Mouse (Mus musculus) neural tube, embryonic 13.5 days (tissue): ENCODE data around the gene Nav2. TPM values are rescaled to one million over a fixed set of nuclear protein-coding genes. Genes with fewer than 3 reads are reported as not detected.
A peak's percentile ranks its signal among the peaks of the same experiment; 100 is the strongest.

Experiments used
- ATAC-seq: fragments of 200-750 bp; cut with Nextera tagmentation; 2 replicates; pipeline ENCODE4 v1.8.0; 2017; ENCODE audit warnings: low read depth, mild to moderate bottlenecking, moderate TSS enrichment, moderate library complexity
- H3K27ac ChIP-seq: fragments of 300-500 bp; sonication (generic); replicated peaks from 2 replicates; pipeline ENCODE4 v1.5.1; 2015; ENCODE audit warnings: moderate library complexity, mild to moderate bottlenecking, inconsistent platforms
- H3K27me3 ChIP-seq: fragments of 300-500 bp; sonication (generic); 2 replicates; pipeline ENCODE4 v1.6.1; 2015; ENCODE audit warnings: mild to moderate bottlenecking, inconsistent platforms
- H3K36me3 ChIP-seq: fragments of 300-500 bp; sonication (generic); 2 replicates; pipeline ENCODE4 v1.6.1; 2015; ENCODE audit warnings: mild to moderate bottlenecking, inconsistent platforms
- H3K4me1 ChIP-seq: fragments of 300-500 bp; sonication (generic); replicated peaks from 2 replicates; pipeline ENCODE4 v1.6.1; 2015; ENCODE audit warnings: inconsistent platforms
- H3K4me2 ChIP-seq: fragments of 300-500 bp; sonication (generic); 2 replicates; pipeline ENCODE4 v1.6.1; 2015; ENCODE audit warnings: inconsistent platforms, mild to moderate bottlenecking, moderate library complexity
- H3K4me3 ChIP-seq: fragments of 300-500 bp; sonication (generic); 2 replicates; pipeline ENCODE4 v1.5.1; 2015; ENCODE audit warnings: mild to moderate bottlenecking, inconsistent platforms
- H3K9ac ChIP-seq: fragments of 300-500 bp; sonication (generic); 2 replicates; pipeline ENCODE4 v1.6.1; 2015; ENCODE audit warnings: moderate library complexity, mild to moderate bottlenecking, inconsistent platforms
- H3K9me3 ChIP-seq: fragments of 300-500 bp; sonication (generic); 2 replicates; pipeline ENCODE4 v1.6.1; 2016; ENCODE audit warnings: inconsistent platforms
- WGBS: fragments of 180-500 bp; shearing (Covaris S2); methylation state at CpG from one replicate; pipeline ENCODE4 v1.1.7; 2015; 5-methylcytosine and 5-hydroxymethylcytosine counted together
- polyA plus RNA-seq: library from polyadenylated mRNA; unstranded; fragments of >200 nt; fragmentation: Nextera tagmentation; extraction: Ambion mirVana; gene quantifications from 2 replicates; pipeline ENCODE4 v1.2.1, GENCODE M21; 2015

The Nav2 gene
- polyA plus RNA-seq, 1 experiment from 2014 or later = 19.6 TPM

DNA sequence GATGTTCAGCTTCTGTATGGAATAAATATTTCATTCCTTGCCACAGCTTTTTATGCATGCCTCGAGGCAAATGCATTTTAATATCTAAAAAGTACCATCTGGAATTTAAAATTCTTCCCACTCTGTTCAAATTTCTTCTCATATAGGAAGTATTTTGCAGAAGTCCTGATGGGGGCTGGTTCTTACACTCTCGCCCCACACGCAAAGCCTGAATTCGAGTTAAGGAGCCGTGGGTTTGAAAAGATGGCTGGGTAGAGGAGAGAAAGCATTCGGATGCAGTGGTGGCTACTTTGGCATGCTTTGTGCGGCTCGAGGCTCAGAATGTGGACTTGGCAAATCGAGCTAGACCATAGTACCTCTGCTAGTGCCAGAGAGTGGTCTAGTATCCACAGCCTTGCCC, 499.2 kb downstream of the Nav2 start:
- Histone ChIP-seq H3K4me1 (peaks cover 27% of the 10 kb centered on the region), H3K4me2 (no peak overlapping the region), H3K4me3 (no peak overlapping the region), H3K36me3 (peaks cover 5% of the 10 kb centered on the region; the same call in 1 of the 2 replicates), H3K27ac (no peak overlapping the region), H3K9me3 (no peaks in the 10 kb centered on the region), H3K9ac (no peak overlapping the region), H3K27me3 (no peaks in the 10 kb centered on the region)
- WGBS = 89% methylated on average over 9 of the region's 9 CpGs
- ATAC-seq = no peak

DNA sequence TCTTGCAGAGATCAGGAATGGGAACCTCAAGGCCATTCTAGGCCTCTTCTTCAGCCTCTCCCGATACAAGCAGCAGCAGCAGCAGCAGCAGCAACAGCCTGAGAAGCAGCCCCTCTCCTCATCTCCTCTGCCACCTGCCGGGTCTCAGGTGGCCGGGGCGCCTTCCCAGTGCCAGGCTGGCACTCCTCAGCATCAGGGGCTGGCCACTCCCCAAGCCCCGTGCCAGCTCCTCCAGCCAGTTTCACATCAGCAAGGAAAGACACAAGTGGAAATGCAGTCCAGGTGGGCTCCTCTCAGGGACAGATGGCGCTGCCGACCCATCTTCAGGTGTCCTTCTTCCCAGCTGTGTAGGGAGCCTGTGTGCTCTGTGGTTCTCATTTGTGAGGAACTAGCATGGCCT, 500.1 kb downstream of the Nav2 start:
- no peak overlapping the region for H3K9ac ChIP-seq
- no peak for ATAC-seq
- H3K9me3 ChIP-seq = no peaks in the 10 kb centered on the region
- H3K4me1 ChIP-seq = peaks cover 27% of the 10 kb centered on the region
- no peak overlapping the region for H3K4me2 ChIP-seq
- no peaks in the 10 kb centered on the region for H3K27me3 ChIP-seq
- 88% methylated on average over 7 of the region's 7 CpGs for WGBS
- no peak overlapping the region for H3K4me3 ChIP-seq
- H3K36me3 ChIP-seq = peaks cover 14% of the 10 kb centered on the region; the same call in 1 of the 2 replicates
- H3K27ac ChIP-seq = 0 out of 2 replicates have a peak overlapping the region, but pooled peaks have one; percentile 42

DNA sequence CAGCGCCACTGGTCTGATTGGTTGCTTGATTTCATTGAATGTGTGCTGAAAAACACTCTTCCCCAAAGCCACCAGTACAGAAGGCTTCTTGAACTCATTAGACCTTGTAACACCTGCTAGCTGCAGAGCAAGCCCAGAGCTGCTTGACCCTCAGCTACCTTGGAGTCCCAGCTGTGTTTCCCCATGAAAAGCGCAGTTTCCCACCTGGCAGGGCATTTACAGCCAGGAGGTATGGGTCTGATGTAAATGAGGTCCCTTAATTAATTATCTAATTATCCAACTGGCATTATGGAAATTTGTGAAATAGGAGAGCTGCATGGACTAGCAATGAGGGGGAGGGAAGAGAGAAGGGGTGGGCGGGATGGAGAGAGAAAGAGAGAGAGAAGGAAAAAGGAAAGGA, 500.7 kb downstream of the Nav2 start:
- no peak overlapping the region for H3K4me3 ChIP-seq
- H3K4me2 ChIP-seq = no peak overlapping the region
- peak; percentile 59; the same call in 1 of the 2 replicates for ATAC-seq
- H3K4me1 ChIP-seq = peaks cover 27% of the 10 kb centered on the region
- H3K36me3 ChIP-seq = peaks cover 15% of the 10 kb centered on the region; the same call in 1 of the 2 replicates
- no peaks in the 10 kb centered on the region for H3K9me3 ChIP-seq
- H3K27me3 ChIP-seq = no peaks in the 10 kb centered on the region
- no peak overlapping the region for H3K9ac ChIP-seq
- 71% methylated on average over 3 of the region's 3 CpGs for WGBS
- H3K27ac ChIP-seq = 0 out of 2 replicates have a peak overlapping the region, but pooled peaks have one; percentile 42

DNA sequence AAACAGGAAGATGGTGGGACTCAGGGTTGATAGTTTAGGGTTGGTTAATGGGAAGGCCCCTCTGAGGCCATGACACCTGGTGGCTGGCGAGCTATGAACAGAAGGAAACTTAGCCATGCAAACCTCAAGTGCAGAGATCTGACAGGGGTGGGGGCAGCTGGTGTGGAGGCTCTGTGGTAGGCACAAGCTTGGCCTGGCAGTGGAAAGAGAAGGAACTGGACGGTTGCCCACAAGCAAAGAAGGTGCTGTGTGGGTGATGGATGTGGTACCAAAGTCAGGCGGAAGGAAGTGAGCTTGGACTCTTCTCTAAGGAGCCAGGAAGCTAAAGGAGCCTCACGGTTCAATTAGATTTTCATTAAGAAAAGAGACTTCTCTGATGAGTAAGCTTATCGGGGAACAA, 501.7 kb downstream of the Nav2 start:
- no peak overlapping the region for H3K9ac ChIP-seq
- WGBS = 85% methylated on average over 5 of the region's 5 CpGs
- H3K4me1 ChIP-seq = peaks cover 33% of the 10 kb centered on the region
- no peak for ATAC-seq
- H3K9me3 ChIP-seq = no peaks in the 10 kb centered on the region
- H3K27me3 ChIP-seq = no peaks in the 10 kb centered on the region
- no peak overlapping the region for H3K4me2 ChIP-seq
- H3K36me3 ChIP-seq = peaks cover 15% of the 10 kb centered on the region; the same call in 1 of the 2 replicates
- H3K4me3 ChIP-seq = no peak overlapping the region
- 0 out of 2 replicates have a peak overlapping the region, but pooled peaks have one; percentile 23 for H3K27ac ChIP-seq

DNA sequence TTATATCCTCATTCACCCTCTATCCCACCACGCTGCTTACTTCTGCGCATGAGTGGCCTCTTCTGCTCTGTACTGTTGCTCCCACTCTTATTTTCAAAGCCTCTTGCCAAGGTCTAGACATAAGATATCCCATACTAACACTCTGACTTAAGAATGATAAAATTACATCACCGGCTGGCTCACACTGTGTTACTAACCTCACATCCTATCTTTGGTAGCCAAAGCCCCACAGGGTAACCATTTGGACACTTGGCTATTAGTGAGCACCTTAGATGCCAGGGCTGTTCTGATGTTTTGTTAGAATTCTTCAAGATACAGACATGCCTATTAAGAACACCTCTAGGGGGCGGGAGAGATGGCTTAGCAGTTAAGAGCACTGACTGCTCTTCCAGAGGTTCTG, 502.4 kb downstream of the Nav2 start:
- Histone ChIP-seq H3K4me3 (no peak overlapping the region), H3K9me3 (no peaks in the 10 kb centered on the region), H3K27ac (no peak overlapping the region), H3K4me1 (peaks cover 38% of the 10 kb centered on the region), H3K9ac (no peak overlapping the region), H3K36me3 (peaks cover 15% of the 10 kb centered on the region; the same call in 1 of the 2 replicates), H3K27me3 (no peaks in the 10 kb centered on the region), H3K4me2 (no peak overlapping the region)
- ATAC-seq = no peak
- 97% methylated on average over 4 of the region's 4 CpGs for WGBS

DNA sequence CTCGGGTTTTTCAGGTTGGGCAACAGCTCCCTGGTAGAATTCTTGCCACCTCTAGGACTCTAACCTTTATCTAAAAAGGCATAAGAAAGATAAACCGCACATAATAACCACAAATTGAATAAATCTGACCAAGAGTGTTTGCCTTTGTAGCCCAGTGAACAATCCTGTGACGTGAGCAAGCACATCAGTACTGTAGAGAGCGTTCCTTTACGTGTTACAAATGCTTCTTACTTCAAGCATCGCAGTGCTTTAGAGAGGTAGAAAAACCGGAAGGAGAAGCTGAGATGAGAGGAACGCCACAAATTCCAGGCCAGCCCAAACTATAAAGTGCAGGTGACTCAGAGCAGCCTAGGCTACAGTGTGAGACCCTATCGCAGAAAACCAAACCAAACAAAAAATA, 503.3 kb downstream of the Nav2 start:
- Histone ChIP-seq H3K27me3 (no peaks in the 10 kb centered on the region), H3K4me2 (no peak overlapping the region), H3K27ac (no peak overlapping the region), H3K9me3 (no peaks in the 10 kb centered on the region), H3K4me1 (peaks cover 38% of the 10 kb centered on the region), H3K36me3 (peaks cover 15% of the 10 kb centered on the region; the same call in 1 of the 2 replicates), H3K4me3 (no peak overlapping the region), H3K9ac (no peak overlapping the region)
- no peak for ATAC-seq
- WGBS = 92% methylated on average over 9 of the region's 9 CpGs

DNA sequence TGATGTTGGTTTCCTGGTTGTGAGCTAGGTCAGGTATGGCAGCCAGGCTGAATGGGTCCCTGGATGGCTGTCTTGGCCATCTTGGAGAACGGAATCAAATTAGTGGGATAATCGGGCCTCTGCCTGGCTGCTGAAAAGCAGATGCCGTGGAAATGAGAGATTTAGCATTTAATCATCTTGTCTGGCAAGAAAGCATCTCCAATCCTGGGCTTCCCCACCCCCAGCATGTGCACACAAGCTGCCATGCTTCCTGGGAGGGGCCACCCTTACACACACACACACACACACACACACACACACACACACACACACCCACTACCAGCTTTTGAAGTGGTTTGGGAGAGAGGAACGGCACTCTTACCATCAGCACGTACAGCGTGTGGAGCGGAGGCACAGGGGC, 506.6 kb downstream of the Nav2 start:
- H3K9ac ChIP-seq = no peak overlapping the region
- H3K9me3 ChIP-seq = no peaks in the 10 kb centered on the region
- peak; percentile 17; the same call in 1 of the 2 replicates for ATAC-seq
- H3K4me3 ChIP-seq = no peak overlapping the region
- WGBS = 74% methylated on average over 7 of the region's 7 CpGs
- H3K4me1 ChIP-seq = peaks cover 17% of the 10 kb centered on the region
- H3K36me3 ChIP-seq = peaks cover 18% of the 10 kb centered on the region; the same call in 1 of the 2 replicates
- H3K4me2 ChIP-seq = no peak overlapping the region
- no peak overlapping the region for H3K27ac ChIP-seq
- no peaks in the 10 kb centered on the region for H3K27me3 ChIP-seq

DNA sequence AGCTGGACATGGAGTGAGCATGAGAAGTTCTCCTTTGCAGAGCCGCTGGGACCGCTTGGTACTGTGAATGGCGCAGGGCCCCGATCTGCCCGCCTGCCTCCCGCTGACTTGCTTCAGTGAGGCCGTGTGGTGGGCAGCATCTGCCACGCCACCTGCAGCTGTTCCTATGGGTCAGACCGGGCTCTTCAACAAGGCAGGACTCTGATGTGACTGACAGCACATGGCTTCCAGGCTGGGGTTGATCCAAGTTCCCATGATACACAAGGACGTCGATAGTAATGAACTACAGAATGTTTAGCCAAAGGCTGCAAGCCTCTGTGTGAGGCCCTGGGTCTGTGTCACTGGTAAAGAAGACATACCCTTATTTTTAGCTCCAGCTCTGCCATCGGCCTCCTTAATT, 507.2 kb downstream of the Nav2 start:
- no peaks in the 10 kb centered on the region for H3K9me3 ChIP-seq
- no peak overlapping the region for H3K9ac ChIP-seq
- H3K4me3 ChIP-seq = no peak overlapping the region
- H3K27ac ChIP-seq = no peak overlapping the region
- H3K36me3 ChIP-seq = peaks cover 24% of the 10 kb centered on the region; the same call in 1 of the 2 replicates
- no peaks in the 10 kb centered on the region for H3K27me3 ChIP-seq
- no peak overlapping the region for H3K4me2 ChIP-seq
- peaks cover 15% of the 10 kb centered on the region; the same call in 1 of the 2 replicates for H3K4me1 ChIP-seq
- no peak for ATAC-seq
- 90% methylated on average over 12 of the region's 12 CpGs for WGBS

DNA sequence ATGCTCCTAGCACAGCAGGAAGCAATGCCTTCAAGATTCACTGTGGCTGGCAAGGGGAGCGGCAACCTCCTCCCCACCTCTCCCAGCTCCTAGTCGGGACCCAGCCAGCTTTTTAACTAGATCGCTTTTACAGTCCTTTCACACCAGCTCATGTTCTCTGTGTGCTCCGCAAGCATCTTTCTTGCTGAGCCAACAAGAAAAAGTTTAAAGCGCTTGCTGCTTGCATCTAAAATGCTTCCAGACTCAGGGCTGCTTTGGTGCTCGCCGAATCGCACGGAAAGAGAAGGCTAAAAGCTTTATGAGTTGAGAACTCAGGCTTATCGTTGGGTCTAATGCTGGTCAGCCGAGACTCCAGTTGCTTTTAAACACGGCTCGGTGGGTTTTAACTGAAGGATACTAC, 510.3 kb downstream of the Nav2 start:
- WGBS = 76% methylated on average over 13 of the region's 13 CpGs
- no peak overlapping the region for H3K9ac ChIP-seq
- no peak overlapping the region for H3K27ac ChIP-seq
- H3K36me3 ChIP-seq = peaks cover 17% of the 10 kb centered on the region; the same call in 1 of the 2 replicates
- H3K4me3 ChIP-seq = no peak overlapping the region
- H3K4me2 ChIP-seq = no peak overlapping the region
- ATAC-seq = no peak
- peaks cover 15% of the 10 kb centered on the region; the same call in 1 of the 2 replicates for H3K4me1 ChIP-seq
- no peaks in the 10 kb centered on the region for H3K9me3 ChIP-seq
- no peaks in the 10 kb centered on the region for H3K27me3 ChIP-seq

DNA sequence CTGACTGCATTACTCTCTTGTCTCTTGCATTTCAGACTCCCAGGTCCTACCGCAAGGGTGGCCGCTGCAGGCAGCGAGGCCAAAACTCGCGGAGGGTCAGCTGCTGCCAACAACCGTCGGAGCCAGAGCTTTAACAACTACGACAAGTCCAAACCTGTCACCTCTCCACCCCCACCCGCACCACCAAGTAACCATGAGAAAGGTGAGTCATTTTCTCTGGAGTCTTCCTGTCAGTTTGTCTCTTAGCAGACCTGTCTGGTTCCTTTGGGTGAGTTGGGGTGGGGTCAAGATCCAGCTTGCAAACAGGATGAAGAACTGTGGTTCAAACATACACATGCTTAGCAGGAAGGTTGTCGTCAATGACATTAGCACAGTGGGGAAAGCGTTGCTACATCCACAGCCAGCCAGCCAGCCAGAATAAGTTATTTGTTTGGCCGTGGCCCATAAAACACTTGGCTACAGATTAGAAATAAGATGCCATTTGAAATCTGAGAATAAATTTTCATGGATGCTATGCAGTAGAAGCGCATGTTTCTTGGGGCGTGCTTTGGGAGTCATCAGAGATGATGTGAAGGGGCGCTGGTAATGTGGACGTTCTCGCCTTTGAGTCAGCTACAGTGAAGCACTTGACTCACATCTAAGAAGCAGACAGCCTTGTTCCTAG, 511.8 kb downstream of the Nav2 start:
- ATAC-seq = no peak
- no peak overlapping the region for H3K4me3 ChIP-seq
- H3K4me1 ChIP-seq = peaks cover 7% of the 10 kb centered on the region
- 88% methylated on average over 17 of the region's 17 CpGs for WGBS
- H3K27me3 ChIP-seq = no peaks in the 10 kb centered on the region
- no peak overlapping the region for H3K27ac ChIP-seq
- H3K9me3 ChIP-seq = no peaks in the 10 kb centered on the region
- H3K9ac ChIP-seq = no peak overlapping the region
- H3K36me3 ChIP-seq = peaks cover 17% of the 10 kb centered on the region; the same call in 1 of the 2 replicates
- no peak overlapping the region for H3K4me2 ChIP-seq

DNA sequence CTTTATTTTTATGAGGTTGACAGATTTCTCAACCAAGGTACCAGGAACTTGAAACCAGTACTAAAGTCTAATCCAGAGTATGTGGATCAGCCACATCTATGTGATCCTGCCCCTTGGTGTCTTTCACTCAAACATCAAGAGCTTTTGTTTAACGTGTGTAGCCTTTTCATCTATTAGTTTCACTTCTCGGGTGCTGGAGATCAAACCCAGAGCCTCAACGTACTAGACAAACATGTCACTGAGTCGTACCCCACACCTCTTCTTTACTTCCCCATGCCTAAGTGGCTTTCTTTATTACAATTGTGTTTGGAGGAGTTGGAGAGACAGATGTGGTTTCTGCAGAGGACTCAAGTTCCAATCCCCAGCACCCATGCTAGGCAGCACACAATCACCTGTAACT, 512.7 kb downstream of the Nav2 start:
- 86% methylated on average over 4 of the region's 4 CpGs for WGBS
- Histone ChIP-seq H3K27ac (no peak overlapping the region), H3K4me2 (no peak overlapping the region), H3K36me3 (peaks cover 17% of the 10 kb centered on the region; the same call in 1 of the 2 replicates), H3K4me1 (peaks cover 8% of the 10 kb centered on the region), H3K9me3 (no peaks in the 10 kb centered on the region), H3K4me3 (no peak overlapping the region), H3K27me3 (no peaks in the 10 kb centered on the region), H3K9ac (no peak overlapping the region)
- no peak for ATAC-seq

DNA sequence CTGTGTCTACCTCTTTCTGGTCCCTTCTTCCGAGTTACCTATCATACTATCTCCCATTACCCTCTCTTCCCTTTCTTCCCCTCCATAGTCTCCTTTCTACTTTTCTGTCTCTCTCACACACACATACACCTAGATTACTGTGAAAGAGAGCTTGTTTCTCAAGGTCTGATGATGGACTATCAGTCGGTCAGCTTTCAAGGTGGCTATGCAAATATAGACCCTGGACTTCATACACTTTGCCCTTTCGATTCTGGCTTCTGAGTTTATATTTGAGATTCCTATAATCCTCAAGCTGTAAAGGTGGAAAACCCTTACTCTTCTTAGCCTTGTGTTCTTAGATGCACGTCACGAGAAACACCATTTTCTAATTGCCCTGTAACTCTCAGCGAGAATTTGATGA, 515.4 kb downstream of the Nav2 start:
- ATAC-seq = no peak
- H3K27ac ChIP-seq = no peak overlapping the region
- H3K4me1 ChIP-seq = peaks cover 8% of the 10 kb centered on the region; the same call in 1 of the 2 replicates
- H3K9me3 ChIP-seq = no peaks in the 10 kb centered on the region
- H3K27me3 ChIP-seq = no peaks in the 10 kb centered on the region
- WGBS = 87% methylated on average over 6 of the region's 6 CpGs
- H3K9ac ChIP-seq = no peak overlapping the region
- no peak overlapping the region for H3K4me2 ChIP-seq
- H3K4me3 ChIP-seq = no peak overlapping the region
- peaks cover 17% of the 10 kb centered on the region; the same call in 1 of the 2 replicates for H3K36me3 ChIP-seq
